Mouse (Mus musculus): ENCODE data around the gene Sox5. TPM values are rescaled to one million over a fixed set of nuclear protein-coding genes. Genes with fewer than 3 reads are reported as not detected.

Gene Sox5
- total RNA-seq, 1 experiment from 2014 or later, result 1.2 TPM

DNA sequence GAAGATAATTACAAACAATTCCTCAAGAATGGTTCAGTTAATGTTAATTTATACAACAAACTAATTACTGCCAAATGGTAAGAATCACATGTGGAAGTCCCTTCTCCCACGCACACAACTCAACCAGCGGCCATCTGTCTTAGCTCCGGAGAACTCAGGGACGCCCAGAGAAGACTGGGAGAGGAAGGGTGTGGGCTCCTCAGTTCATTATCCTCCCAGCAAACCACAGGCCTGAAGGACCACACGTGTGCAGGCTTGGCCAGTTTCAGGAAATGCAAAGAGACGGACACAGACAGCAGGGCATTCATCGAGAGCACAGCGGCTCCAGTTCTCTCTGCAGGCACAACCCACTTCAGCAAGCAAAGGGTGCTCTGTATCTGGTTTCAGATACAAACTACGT is 683.7 kb downstream of the Sox5 start:
- no peak for ATAC-seq (replicated peaks; ENCODE audit: low read depth, poor library complexity, severe bottlenecking)

- 0 out of 2 replicates have a peak, but pooled peaks have one; percentile 18 for ATAC-seq (replicated peaks; ENCODE audit: low read depth, poor library complexity, severe bottlenecking)
Measured at GRCm38 (mm10) chr6:144088256-144088655, 693.5 kb downstream of the Sox5 start.

- no peak for ATAC-seq (replicated peaks; ENCODE audit: low read depth, poor library complexity, severe bottlenecking)
Measured at GRCm38 (mm10) chr6:144086096-144086810, 695.5 kb downstream of the Sox5 start.

DNA sequence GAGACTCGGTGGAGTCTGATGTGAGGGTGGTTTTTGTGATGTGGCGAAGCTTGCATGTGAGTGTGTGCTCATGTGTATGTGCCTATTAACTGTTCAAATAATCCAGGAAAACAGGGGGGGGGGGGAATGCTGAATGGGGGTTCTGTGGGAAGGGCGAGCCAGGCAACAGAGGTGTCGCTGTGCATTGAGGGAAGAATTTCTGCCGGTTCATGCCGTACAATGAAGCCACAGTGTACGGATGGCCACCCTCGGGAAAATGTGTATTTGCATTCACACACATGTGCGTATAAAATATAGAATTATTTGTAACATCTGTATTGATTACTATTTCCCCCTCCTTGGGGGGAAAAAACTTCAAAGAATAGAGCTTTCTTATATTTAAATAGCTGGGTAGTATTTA is 699.5 kb downstream of the Sox5 start:
- no peak for ATAC-seq (replicated peaks; ENCODE audit: low read depth, poor library complexity, severe bottlenecking)

GRCm38 (mm10) chr6:144077826-144078225 is 704.0 kb downstream of the Sox5 start:
- ATAC-seq (replicated peaks; ENCODE audit: low read depth, poor library complexity, severe bottlenecking), result no peak

DNA sequence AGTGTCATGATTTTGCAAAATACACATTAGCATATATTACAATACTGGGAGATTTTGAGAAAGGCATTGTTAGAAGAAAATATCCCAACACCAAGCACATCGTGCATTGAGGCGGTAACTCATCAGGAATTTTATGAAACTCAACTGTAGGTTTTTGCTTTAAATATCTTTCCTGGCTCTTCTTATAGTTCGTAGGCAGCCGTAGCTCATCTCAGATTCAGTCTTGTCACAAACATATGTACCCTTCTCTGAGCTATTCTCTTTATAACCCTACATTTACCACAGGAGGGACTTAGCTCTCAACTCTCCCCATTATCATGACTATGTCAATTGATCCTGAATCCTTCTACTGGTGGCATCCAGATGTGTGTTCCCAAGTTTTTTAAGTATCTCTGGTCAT is 705.4 kb downstream of the Sox5 start:
- ATAC-seq (replicated peaks; ENCODE audit: low read depth, poor library complexity, severe bottlenecking), result no peak

DNA sequence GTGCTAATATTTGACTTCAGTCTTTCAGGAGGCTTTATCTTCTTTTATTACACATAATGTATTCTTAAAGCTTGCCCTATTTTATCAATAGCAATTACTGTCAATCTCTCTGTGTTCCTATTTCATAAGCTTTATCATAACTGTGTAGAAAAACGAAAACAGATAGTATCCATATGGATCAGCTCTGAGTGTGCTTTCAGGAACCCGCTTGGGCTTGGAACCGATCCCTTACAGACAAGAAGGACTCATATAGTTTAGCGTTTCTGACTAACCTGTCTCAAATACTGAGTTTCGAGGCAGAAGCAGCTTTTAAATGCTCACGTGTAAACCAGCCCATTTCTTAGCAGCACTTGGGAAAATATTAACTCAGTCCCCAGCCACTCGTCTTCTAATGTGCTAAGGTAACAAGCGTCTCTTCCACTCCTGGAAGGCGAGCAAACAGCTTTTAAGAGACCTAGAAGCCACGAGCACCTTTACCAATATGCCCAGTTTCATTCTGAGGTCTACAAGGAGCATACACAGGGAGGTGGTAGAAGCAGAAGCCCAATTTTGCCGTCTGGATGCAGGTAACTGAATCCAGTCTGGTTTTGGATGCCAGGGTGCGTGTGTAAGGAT is 706.3 kb downstream of the Sox5 start:
- no peak for ATAC-seq (replicated peaks; ENCODE audit: low read depth, poor library complexity, severe bottlenecking)

- no peak for ATAC-seq (replicated peaks; ENCODE audit: low read depth, poor library complexity, severe bottlenecking)
Measured at GRCm38 (mm10) chr6:144074826-144075225, 707.0 kb downstream of the Sox5 start.

DNA sequence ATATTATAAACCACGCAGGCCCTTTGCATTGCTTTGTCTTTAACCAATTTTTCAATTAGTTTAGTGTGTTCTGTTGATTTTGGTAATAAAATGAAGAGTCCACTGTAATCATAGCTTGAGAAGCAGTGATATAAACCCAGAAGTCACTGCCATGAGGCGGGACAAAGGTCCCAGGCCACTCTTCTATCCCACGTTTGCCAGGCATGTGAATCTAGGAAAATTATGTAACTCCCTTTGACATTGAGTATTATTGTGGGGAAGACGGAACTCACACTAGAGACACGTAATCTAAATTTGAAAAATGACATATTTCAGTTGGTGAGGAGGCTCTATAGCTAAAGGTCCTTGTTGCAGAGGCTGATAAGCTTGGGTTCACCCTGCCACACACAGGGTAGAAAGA is 711.3 kb downstream of the Sox5 start:
- ATAC-seq (replicated peaks; ENCODE audit: low read depth, poor library complexity, severe bottlenecking), result no peak

DNA sequence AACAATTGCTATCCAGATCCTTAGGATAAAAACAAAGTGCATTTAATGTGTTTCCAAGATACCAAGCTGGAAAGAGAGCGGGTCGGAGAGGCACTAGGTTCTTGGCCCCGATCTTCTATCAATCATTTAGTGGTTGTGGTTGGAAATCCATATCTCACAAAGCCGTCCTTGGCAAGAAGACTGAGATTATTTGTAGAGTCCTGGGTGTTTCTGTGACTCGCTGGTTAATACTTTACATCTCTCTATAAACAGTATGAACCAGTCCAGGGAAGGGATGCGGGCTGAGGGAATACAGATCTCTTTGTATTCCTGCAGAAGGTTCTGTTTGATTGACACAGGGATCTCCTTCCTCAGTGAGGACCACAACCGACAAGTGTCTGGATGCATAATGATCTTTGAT is 714.3 kb downstream of the Sox5 start:
- ATAC-seq (replicated peaks; ENCODE audit: low read depth, poor library complexity, severe bottlenecking), result no peak

GRCm38 (mm10) chr6:144062428-144062827 is 719.3 kb downstream of the Sox5 start:
- ATAC-seq (replicated peaks; ENCODE audit: low read depth, poor library complexity, severe bottlenecking), result no peak

- ATAC-seq (replicated peaks; ENCODE audit: low read depth, poor library complexity, severe bottlenecking), result no peak
Measured at GRCm38 (mm10) chr6:144061814-144062213, 720.0 kb downstream of the Sox5 start.

DNA sequence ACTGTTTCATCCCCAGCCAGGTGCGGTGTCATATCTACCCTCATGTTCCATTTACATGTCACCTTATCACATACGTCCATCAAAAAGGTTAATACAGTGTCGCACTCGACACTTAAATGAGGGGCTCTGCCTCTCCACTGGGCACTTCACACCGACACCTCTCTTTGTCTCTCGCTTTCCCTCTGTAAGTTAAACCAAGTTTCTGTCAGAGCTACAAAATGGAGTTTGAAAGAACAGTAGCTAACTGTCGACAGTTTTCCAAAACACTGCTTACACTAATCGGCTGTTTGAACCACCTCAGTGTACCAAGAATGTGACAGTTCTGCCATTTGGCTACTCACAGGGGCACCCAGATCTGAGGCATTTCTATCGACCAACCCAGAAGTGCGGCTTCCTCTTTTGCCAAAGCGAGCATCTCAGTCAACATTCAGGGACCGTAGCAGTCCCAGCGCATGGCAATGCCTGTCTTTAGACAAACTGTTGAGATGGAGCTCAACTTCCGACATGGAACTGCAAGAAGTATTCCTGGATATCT is 724.6 kb downstream of the Sox5 start:
- ATAC-seq (replicated peaks; ENCODE audit: low read depth, poor library complexity, severe bottlenecking), result no peak

GRCm38 (mm10) chr6:144056252-144057097 is 725.3 kb downstream of the Sox5 start:
- no peak for ATAC-seq (replicated peaks; ENCODE audit: low read depth, poor library complexity, severe bottlenecking)

DNA sequence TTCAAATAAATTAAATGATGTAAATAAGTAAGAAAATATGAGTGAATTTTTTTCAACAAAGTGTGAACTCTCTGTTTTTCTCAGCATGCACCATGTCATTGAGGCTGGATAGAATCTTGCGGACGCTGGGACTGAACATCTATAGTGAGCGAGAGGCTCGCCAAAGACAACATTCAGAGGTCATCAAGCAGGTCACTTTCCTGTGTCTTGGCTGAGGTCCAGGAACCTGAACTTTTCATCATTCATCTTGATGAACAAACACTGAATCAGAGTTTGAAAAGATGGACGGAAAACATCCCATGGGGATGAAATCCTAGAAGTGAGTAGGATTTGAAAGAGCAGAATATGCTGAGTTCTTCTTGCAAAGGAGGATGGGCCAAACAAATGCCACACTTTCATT is 729.3 kb downstream of the Sox5 start:
- ATAC-seq (replicated peaks; ENCODE audit: low read depth, poor library complexity, severe bottlenecking), result no peak

- no peak for ATAC-seq (replicated peaks; ENCODE audit: low read depth, poor library complexity, severe bottlenecking)
Measured at GRCm38 (mm10) chr6:144051316-144051715, 730.5 kb downstream of the Sox5 start.

GRCm38 (mm10) chr6:144048201-144048924 is 733.4 kb downstream of the Sox5 start:
- no peak for ATAC-seq (replicated peaks; ENCODE audit: low read depth, poor library complexity, severe bottlenecking)

DNA sequence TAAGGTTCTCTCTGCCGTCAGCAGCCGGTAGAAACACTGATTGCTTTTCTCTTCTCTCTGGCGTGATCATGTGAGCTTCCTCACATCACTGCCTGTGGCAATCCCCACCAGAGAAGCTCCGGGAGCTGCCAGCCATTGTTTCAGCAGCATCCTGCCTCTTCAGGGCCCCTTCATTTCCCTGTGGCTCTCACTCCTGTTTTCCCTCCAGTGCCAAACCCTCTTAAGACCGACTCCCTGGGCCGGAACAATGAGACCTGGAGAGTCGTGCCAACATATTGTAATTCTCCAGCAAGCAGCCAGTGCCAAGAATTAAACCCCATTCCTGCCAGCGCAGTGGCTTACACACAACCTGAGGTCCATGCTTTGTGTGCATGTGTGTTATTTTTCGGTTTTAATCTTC is 736.3 kb downstream of the Sox5 start:
- no peak for ATAC-seq (replicated peaks; ENCODE audit: low read depth, poor library complexity, severe bottlenecking)

GRCm38 (mm10) chr6:144044381-144044780 is 737.4 kb downstream of the Sox5 start:
- ATAC-seq (replicated peaks; ENCODE audit: low read depth, poor library complexity, severe bottlenecking), result no peak

- ATAC-seq (replicated peaks; ENCODE audit: low read depth, poor library complexity, severe bottlenecking), result no peak
Measured at GRCm38 (mm10) chr6:144042936-144043335, 738.8 kb downstream of the Sox5 start.

All from common myeloid progenitor, adult 5-6 weeks (primary cell).